Mouse (Mus musculus): ENCODE results near the gene Ppp1cb.

Ppp1cb gene

DNA sequence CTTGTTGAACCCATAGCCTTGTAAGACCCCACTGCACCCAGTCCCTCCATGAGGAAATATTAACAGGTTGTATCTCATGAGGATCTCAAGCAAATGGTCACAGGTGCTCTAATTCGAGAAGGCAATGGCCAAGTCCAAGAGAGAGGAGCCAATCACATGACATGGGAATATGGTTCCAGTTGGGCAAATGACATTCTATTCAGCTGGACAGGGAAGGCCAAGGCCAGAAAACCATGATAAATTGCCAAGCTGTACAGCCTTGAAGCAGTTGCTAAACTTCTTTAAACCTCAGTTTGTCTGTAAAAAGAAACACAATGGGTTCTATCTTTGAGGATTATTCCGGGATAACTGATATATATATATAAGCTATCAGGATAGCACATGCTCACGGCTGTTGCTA lies 14.7 kb upstream of the Ppp1cb start:
- CTCF ChIA-PET = no interaction called here

DNA sequence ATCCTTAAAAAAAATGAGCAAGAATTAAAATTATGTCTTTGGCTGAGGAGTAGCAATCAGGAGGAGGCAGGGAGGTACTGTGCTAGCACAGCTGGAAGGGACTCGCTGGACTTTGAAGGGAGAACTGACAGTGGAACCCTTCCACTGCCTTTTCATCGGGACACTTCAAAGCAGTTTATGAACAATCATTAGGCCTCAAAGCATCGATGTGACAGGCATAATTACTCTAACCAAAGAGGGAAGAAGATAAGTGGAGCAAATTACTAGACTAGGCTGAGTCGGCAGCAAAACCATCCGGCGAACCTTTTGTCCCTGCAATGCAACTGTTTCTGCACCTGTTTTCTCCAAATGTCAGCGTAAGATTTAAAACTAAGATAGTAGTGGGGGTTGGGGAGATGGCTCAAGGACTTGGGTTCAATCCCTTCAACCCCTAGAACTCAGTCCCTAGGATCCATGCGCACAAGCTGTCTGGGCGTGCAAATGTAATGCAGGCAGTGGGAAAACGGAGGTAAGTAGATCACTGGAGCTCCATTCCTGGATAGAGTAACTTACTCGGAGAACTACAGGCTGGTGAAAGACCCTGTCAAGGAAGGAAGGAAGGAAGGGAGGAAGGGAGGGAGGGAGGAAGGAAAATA lies 13.2 kb upstream of the Ppp1cb start:
- CTCF ChIA-PET = interaction anchor here (0.6 to 0.7 kb wide), 2 partner anchors 121 to 602 kb away, joined by 3 to 6 read pairs; no protein-coding TSS in a partner anchor

DNA sequence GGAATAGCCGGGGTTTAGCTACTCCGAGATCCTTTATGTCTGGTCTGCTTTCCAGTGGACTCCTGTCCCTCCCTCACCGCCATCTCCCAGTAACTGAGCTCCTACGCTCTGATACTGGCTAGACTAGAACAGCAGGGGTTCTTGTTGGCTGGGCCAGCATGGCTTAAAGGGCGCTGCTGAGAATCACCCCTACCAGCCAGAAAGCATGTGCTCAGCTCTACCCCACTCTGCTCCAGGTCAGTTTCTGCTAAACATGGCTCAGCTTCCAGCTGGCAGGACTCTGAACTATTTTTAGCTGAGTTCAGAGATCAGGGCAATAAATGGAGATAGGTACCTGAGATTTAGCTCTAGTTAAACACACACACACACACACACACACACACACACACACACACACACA lies 12.2 kb upstream of the Ppp1cb start:
- CTCF ChIA-PET = no interaction called here

DNA sequence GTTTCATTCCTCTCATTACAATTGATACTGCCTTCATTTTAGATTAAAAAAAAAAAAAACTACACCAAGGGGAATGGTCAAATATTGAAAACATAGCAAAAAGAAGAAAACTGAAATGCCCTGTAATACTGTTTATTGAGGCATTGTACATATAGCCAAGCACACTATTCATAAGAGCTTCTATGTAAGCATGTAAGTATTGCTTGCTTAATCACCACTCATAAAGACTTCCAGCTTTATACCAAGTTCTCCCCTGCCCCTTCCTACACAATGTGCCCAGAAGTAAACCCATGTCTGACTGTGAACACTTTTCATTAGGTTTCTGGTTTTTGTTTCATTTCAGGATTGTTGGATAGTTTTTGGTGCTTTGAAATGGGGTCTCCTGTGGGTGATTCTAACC lies 11.8 kb upstream of the Ppp1cb start:
- CTCF ChIA-PET = no interaction called here

DNA sequence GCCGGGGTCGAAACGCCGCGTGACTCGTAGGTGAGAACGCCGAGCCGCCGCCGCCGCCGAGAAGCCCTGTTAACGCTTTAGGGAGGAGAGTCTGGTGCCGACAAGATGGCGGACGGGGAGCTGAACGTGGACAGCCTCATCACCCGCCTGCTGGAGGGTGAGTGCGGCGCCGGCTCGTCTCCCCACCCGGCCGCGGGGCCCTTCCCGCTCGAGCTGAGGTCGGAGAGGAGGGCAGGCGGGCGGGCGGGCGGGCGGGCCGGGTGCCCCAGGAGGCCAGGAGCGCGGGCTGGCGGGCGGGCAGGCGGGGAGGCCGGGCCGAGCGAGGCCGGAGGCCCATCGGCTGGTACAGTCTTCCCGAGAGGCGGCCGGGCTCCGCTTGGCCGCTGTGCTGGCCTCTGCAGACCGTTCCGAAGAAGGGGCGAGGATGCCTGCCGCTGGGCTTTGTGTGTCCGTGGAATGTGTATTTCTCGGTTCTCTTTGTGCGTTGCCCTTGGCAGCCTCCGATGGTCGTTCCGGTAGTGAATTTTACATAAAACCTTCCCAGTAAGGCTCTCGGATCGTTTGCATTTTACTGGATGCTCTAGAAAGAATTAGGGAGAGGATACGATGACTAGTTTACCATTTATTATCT lies 723 bp downstream of the Ppp1cb start:
- CTCF ChIA-PET = no interaction called here

DNA sequence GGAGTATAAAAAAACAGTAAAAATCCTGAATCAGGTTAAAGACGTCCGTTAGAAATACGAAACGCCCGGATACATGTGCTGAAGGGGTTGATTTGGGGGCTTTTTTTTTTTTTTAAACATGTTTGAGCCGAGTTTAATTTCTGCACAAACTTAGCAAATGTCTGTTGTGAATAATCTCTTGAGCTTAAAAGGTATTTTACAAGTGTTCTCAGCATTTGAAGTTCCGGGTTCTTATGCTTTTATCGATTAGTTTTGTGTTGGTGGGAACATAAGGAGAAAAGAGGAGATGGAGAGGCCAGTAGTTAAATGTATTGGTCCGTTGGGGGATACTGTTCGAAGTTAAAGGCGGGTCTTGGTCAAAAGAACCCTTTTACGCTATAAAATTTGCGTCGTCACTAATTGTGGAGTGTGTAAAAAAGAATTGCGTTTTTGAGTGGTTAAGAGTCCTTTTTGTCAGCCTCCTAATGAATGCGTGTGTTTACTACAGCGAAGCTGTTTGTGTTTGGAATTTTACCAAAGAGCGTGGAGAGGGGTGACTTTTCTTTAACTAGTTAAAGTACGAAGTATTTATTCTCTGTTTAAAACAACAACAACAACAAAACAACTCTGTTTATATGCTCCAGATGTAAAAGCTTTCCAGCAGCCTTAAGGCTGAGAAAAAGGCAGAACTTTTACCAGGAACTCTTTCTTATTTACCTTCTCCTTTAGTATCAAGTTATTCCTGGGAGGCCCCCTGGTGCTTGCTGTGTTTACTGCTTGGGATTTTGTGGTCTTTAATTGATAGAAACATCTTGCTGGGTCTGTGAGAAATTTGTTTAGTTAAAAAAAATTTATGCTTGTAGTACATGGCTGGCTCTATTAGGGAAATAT lies 1.5 kb downstream of the Ppp1cb start:
- CTCF ChIA-PET = interaction anchor here (0.6 kb wide), 1 partner anchor 26 kb away, joined by 4 read pairs; no protein-coding TSS in a partner anchor

DNA sequence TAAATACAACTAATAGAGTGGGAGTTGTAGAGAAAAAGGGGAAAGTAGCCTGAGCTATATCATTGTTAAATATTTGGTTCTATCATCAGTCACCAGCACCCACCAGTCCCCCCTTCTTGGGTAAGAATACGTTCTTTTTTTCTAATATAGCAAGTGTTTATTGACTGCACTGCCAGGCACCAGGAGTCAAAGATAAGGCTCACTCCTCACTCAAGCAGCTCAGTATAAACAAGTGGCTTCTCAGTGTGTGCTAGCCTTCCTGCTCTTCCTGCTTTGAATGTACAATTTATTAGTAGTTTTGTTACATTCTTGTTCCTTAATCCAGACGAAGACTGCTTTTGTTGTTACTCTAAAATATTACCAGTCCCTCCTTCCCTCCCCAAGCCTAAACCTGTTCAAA lies 2.3 kb downstream of the Ppp1cb start:
- CTCF ChIA-PET = no interaction called here

DNA sequence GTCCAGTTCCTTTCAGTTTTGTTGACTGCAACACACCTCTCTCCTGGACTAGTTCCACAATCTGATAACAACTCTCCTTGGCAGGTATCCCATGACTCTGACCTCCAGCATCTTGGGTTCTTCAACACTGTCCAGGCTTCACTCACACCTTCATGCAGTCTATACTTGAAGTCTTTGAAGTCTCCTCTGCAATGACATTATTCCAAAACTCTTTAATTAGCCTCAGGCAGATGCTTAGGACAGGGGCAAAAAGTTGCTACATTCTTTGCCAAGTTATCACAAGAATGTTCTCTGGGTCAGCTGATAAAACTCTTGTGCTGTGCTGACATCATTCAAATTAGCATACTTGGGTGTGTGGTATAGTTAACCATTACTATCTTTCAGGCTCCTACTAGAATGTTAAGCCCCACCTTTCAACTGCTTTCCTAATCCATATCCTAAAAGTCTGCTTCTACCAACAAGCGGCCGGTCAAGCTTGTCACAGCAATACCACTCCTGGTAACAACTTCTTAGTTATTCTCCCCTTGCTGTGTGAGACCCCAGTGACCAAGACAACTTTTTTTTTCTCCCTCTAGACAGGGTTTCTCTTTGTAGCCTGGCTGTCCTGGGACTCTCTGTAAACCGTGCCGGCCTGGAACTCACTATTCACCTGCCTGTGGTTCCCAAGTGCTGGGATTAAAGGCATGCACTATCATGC lies 13.8 kb downstream of the Ppp1cb start:
- CTCF ChIA-PET = no interaction called here

DNA sequence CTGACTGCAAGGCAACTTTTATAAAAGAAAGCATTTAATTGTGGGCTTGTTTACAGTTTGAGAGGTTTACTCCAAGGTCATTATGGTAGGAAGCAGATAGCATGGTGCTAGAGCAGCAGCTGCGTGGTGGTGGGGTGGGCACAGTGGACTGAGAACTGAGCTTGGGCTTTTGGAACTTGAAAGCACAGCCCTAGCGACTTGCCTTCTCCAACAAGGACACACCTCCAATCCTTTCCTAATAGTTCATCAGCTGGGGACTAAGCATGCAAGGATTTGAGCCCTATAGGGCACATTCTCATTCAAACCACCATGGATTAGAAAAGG lies 14.3 kb downstream of the Ppp1cb start:
- CTCF ChIA-PET = no interaction called here

DNA sequence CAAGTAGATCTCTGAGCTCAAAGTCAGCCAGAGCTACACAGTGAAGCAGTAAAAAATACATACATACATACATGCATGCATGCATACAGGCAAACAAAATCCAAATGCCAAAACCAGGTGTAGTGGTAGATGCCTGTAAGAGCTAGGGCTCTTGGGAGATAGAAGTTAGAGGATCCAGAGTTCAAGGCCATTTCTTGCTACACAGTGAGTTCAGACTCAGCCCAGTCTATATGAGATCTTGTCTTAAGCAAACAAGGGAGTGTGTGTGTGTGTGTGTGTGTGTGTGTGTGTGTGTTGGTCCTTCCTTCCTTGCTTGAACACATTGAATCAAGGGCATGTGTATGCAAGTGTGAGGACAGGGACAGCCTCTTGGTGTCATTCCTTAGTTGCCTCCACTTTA lies 17.9 kb downstream of the Ppp1cb start:
- CTCF ChIA-PET = interaction anchor here (0.5 kb wide), 1 partner anchor 60 kb away, joined by 3 read pairs; no protein-coding TSS in a partner anchor

DNA sequence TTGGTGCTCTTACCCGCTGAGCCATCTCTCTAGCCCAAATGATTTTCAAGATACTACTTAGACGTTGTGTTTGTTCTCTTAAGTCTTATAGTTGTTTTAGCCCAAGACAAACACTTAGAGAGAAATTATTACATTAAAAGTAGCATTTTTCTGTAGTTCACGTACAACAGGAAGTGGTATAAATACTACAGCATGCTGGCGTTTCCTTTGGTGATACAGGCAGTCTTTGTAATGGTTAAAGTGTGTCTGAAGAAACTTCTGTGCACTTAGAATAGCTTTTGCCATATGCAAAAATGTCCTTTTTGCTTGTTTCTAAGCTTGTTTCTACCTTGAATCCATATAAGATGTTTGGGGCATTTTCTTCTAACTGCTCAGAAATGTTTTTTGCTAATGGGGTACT lies 20.3 kb downstream of the Ppp1cb start:
- CTCF ChIA-PET = no interaction called here

DNA sequence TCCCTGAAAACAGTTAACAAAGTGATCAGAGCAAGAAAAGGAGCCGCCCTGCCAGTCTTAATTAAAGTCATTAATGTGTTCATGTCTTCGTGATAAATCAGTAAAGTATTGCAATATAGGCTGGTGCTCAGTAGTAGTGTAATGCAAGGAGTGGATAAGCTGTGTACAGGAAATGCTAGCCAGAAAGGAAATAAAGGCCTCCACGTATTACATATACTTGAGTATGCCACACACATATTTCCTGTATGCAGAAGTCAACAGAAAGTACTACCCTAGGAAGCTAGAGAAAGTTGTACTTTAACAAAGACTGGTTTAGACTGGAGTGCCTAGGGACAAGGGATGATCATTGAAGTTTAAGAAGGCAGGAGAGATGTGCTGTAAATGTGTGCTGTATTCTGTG lies 26.8 kb downstream of the Ppp1cb start:
- CTCF ChIA-PET = interaction anchor here (0.5 kb wide), 1 partner anchor 25 kb away, joined by 4 read pairs; no protein-coding TSS in a partner anchor

DNA sequence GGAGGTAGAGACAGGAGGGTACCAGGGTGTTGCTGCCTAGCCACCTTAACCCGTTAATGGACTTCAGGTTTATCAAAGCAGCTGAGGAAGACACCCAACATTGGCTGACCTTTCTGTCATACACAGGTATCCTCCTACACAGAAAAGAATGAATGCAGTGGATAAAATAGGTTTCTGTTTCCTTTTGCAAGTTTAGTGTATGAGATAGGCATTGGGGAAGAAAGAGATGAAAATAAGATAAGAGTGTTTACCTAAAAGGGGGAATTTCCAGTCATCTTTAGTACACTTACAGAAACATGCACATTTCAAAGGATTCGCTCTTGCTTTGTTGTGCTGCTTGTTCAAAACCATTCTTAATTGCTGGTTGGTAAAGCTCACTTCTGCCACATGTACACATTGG lies 29.4 kb downstream of the Ppp1cb start:
- CTCF ChIA-PET = no interaction called here

DNA sequence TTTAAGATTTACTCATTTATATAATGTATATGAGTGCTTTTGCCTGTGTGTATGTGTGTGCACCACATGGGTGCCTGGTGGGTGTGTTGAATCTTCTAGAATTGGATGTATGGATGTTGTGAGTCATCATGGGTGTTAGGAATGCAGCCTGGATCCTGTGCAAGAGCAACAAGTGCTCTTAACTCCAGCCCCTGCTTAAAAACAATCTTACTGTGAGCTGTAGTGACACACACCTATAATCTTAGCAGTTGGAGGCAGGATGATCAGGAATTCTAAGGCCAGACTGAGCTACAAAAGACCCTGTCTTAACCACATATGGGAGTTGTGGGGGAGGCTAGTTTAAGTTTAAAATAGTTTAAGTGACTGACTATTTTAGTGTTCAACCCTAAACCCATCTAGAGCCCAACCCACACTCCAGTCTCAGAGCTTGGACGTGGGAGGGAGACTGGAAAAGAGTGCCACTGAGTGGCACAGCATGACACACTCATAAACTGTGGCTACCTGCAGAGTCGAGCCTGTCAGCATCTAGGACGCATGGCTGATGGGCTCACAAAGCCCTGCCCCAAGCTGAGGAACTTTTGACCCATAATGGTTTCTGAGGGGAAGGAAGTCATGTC lies 35.5 kb downstream of the Ppp1cb start:
- CTCF ChIA-PET = interaction anchor here (0.5 to 0.6 kb wide), 2 partner anchors 202 to 1481 kb away, joined by 3 to 5 read pairs; no protein-coding TSS in a partner anchor

DNA sequence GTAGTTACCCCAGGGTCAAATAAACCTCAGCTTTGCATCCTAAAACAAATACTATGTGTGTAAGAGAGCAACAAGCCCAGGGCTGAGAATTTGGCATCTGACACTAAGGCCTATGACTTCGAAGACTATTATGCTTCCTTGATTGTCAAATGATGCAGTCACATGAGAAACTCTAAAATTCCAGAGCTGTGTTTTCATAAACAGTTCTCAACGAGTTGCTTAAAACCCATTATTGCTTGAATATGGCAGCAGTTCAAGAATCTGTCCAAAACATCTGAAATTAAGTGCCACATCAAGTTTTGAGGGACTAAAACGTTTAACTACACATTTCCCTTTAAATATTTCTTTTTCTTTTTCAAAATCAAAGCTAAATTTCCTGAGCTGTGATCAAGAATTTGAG lies 50.1 kb downstream of the Ppp1cb start:
- CTCF ChIA-PET = no interaction called here

DNA sequence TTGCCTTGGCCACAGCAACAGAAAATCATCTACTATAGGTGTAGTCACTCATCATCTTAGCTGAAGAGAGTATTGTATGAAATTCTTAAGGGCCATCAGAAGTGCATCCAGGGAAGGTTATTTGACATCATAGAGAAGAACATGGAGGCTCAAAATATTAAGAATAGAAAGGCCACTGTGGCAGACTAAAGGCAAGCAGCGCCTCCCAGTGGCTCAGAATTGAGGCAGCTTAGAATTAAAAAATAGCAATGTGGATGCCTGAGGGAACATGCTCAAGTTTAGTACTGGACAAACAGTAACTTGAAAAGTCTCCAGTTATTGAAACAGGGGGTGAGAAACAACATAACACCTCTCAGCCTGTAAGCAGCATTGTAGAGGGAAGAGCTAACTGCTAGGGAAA lies 61.7 kb downstream of the Ppp1cb start:
- CTCF ChIA-PET = interaction anchor here (0.6 to 1.2 kb wide), 4 partner anchors 14 to 198 kb away, joined by 3 to 10 read pairs (median 4); no protein-coding TSS in a partner anchor

DNA sequence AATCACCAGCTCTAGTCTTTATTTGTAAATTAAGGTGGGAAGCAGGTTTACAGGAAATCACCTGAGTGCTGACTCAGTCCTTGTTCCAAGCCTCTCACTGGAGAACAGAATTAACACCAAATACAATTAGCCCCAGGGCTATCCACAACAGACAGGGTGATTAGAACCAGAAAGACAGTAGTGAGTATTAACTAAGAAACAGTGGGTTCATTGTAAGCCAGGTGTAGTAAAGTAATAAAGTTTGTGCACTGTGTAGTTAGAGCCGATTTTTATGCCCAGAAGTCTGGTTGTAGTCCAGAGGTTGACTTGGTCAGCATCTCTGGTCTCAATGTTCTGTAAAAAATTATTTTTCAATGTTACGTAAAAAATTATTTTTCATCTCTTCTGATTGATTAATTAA lies 90.8 kb downstream of the Ppp1cb start:
- CTCF ChIA-PET = no interaction called here

DNA sequence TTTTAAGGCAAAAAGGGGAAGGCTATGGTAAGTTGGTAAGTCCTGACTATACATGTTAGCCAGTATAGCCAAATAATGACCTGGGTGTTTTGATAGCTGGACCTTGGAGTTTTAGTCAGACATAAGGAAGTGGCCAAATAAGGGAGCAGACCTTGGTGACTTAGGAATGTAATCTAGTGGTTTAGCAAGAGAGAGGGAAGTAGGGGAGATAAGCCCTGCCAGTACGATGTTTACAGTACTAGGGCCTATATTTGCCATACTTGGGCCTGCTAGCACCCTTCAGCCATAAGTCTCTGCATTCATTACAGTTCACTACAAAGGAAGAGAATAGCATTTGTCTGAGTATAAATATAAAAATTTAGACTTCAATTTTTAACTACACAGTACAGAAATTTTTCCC lies 106.1 kb downstream of the Ppp1cb start:
- CTCF ChIA-PET = no interaction called here

Measured in spleen, embryonic (tissue).